Mouse (Mus musculus) bone marrow macrophage, adult 2 months (primary cell): Measurements from ENCODE around the gene Galnt12.

Source experiments
- CTCF ChIP-seq: IDR thresholded peaks from 2 replicates; pipeline ENCODE4 v1.5.1; 2012; ENCODE audit warnings: low read depth, mild to moderate bottlenecking, low read length, moderate library complexity
- POLR2A ChIP-seq: IDR thresholded peaks from 2 replicates; pipeline ENCODE4 v1.6.1; 2012; ENCODE audit warnings: mild to moderate bottlenecking, low read depth, low read length, borderline replicate concordance

GRCm38 (mm10) chr4:47131931-47132330, 40.2 kb downstream of the Galnt12 start:
- TF ChIP-seq POLR2A (no peak), CTCF (no peak)
